In genomic region chr3:22115678-22116077, GRCm38 (mm10) we compare ENCODE assay signal across 20 mouse cellular contexts. TPM values are rescaled to one million over a fixed set of nuclear protein-coding genes. Genes with fewer than 3 reads are reported as not detected.
DNase-seq lines count a peak whose midpoint lies in the region; ATAC-seq lines count a peak whose summit lies in the region.
"Had no signal": no experiment of that assay in that cellular context is flagged by ENCODE, and none has a peak within 500 bp of the region (broad histone marks: within the 10 kb centered on the region; RNA-seq: fewer than 3 reads in every experiment).

No protein-coding gene starts in this region.

- H3K36me3 ChIP-seq in forebrain, embryonic 15.5 days: 0 out of 2 replicates have a peak, but pooled peaks cover 3% of the 10 kb centered on the region
- H3K36me3 ChIP-seq in forebrain, embryonic 10.5 days (replicated peaks): peaks cover 14% of the 10 kb centered on the region
- no peaks in the 10 kb centered on the region for H3K36me3 ChIP-seq in hindbrain, embryonic 16.5 days (ENCODE audit: control insufficient read depth, insufficient read depth, low read length)
- H3K36me3 ChIP-seq in hindbrain, embryonic 13.5 days: no peaks in the 10 kb centered on the region
- no peaks in the 10 kb centered on the region for H3K36me3 ChIP-seq in midbrain, embryonic 13.5 days
- no peaks in the 10 kb centered on the region for H3K36me3 ChIP-seq in midbrain, embryonic 14.5 days (ENCODE audit: control insufficient read depth, insufficient read depth, low read length)
- H3K36me3 ChIP-seq: embryonic facial prominence, embryonic 15.5 days; liver, embryonic 15.5 days; lung, embryonic 15.5 days had no signal

- H3K9ac ChIP-seq in forebrain, embryonic 15.5 days (replicated peaks): no peak overlapping the region
- H3K9ac ChIP-seq in hindbrain, embryonic 16.5 days (ENCODE audit: low read depth, low read length): no peak overlapping the region
- no peak overlapping the region for H3K9ac ChIP-seq in hindbrain, embryonic 13.5 days
- no peak overlapping the region for H3K9ac ChIP-seq in midbrain, embryonic 13.5 days (replicated peaks)
- no peak overlapping the region for H3K9ac ChIP-seq in midbrain, embryonic 14.5 days (replicated peaks; ENCODE audit: low read length)
- H3K9ac ChIP-seq: embryonic facial prominence, embryonic 15.5 days; liver, embryonic 15.5 days; lung, embryonic 15.5 days had no signal

- H3K9me3 ChIP-seq in forebrain, embryonic 15.5 days: no peaks in the 10 kb centered on the region
- peaks cover 11% of the 10 kb centered on the region for H3K9me3 ChIP-seq in forebrain, embryonic 10.5 days
- H3K9me3 ChIP-seq in hindbrain, embryonic 16.5 days (ENCODE audit: control insufficient read depth, low read length): no peaks in the 10 kb centered on the region
- no peaks in the 10 kb centered on the region for H3K9me3 ChIP-seq in hindbrain, embryonic 13.5 days
- H3K9me3 ChIP-seq in midbrain, embryonic 13.5 days: no peaks in the 10 kb centered on the region
- peaks cover 8% of the 10 kb centered on the region; the same call in 1 of the 2 replicates for H3K9me3 ChIP-seq in midbrain, embryonic 14.5 days (ENCODE audit: control insufficient read depth, low read length)
- H3K9me3 ChIP-seq: liver, embryonic 15.5 days had no signal

- H3K27ac ChIP-seq in forebrain, embryonic 15.5 days (replicated peaks): 0 out of 2 replicates have a peak overlapping the region, but pooled peaks have one; percentile 5
- H3K27ac ChIP-seq in forebrain, embryonic 10.5 days: no peak overlapping the region
- no peak overlapping the region for H3K27ac ChIP-seq in hindbrain, embryonic 16.5 days (ENCODE audit: low read depth, low read length)
- no peak overlapping the region for H3K27ac ChIP-seq in hindbrain, embryonic 13.5 days
- H3K27ac ChIP-seq in midbrain, embryonic 13.5 days: no peak overlapping the region
- no peak overlapping the region for H3K27ac ChIP-seq in midbrain, embryonic 14.5 days (replicated peaks; ENCODE audit: low read depth, low read length)
- H3K27ac ChIP-seq: embryonic facial prominence, embryonic 10.5 days; embryonic facial prominence, embryonic 15.5 days; hindbrain, embryonic 10.5 days; liver, embryonic 15.5 days; lung, embryonic 15.5 days; midbrain, embryonic 10.5 days had no signal

- WGBS in forebrain, embryonic 15.5 days: 75% methylated on average over 3 of the region's 3 CpGs
- WGBS in forebrain, embryonic 10.5 days: 91% methylated on average over 3 of the region's 3 CpGs
- 82% methylated on average over 3 of the region's 3 CpGs for WGBS in hindbrain, embryonic 16.5 days
- WGBS in hindbrain, embryonic 13.5 days: 89% methylated on average over 3 of the region's 3 CpGs
- 88% methylated on average over 3 of the region's 3 CpGs for WGBS in midbrain, embryonic 13.5 days
- WGBS in midbrain, embryonic 14.5 days: 87% methylated on average over 3 of the region's 3 CpGs

- H3K4me1 ChIP-seq in forebrain, embryonic 15.5 days: peaks cover 19% of the 10 kb centered on the region
- H3K4me1 ChIP-seq in forebrain, embryonic 10.5 days: peaks cover 4% of the 10 kb centered on the region; the same call in 1 of the 2 replicates
- H3K4me1 ChIP-seq in hindbrain, embryonic 16.5 days (ENCODE audit: control insufficient read depth, insufficient read depth, low read depth, low read length): 0 out of 2 replicates have a peak, but pooled peaks cover 6% of the 10 kb centered on the region
- peaks cover 18% of the 10 kb centered on the region for H3K4me1 ChIP-seq in hindbrain, embryonic 13.5 days (replicated peaks)
- H3K4me1 ChIP-seq in midbrain, embryonic 13.5 days (replicated peaks): peaks cover 11% of the 10 kb centered on the region
- 0 out of 2 replicates have a peak, but pooled peaks cover 8% of the 10 kb centered on the region for H3K4me1 ChIP-seq in midbrain, embryonic 14.5 days (ENCODE audit: control insufficient read depth, insufficient read depth, low read length)

- ATAC-seq in forebrain, embryonic 15.5 days (replicated peaks): peak; percentile 56; the same call in 1 of the 2 replicates
- peak; percentile 24; the same call in 1 of the 2 replicates for ATAC-seq in hindbrain, embryonic 16.5 days
- no peak for ATAC-seq in hindbrain, embryonic 13.5 days (ENCODE audit: low FRiP score)
- peak; percentile 53; the same call in 1 of the 2 replicates for ATAC-seq in midbrain, embryonic 13.5 days
- no peak for ATAC-seq in midbrain, embryonic 14.5 days (ENCODE audit: low FRiP score, low TSS enrichment)
- ATAC-seq: Patski had no signal

- no peaks in the 10 kb centered on the region for H3K27me3 ChIP-seq in forebrain, embryonic 15.5 days
- H3K27me3 ChIP-seq in forebrain, embryonic 10.5 days (ENCODE audit: poor library complexity, severe bottlenecking): no peaks in the 10 kb centered on the region
- H3K27me3 ChIP-seq in hindbrain, embryonic 16.5 days (replicated peaks; ENCODE audit: control insufficient read depth, insufficient read depth, low read length): no peaks in the 10 kb centered on the region
- no peaks in the 10 kb centered on the region for H3K27me3 ChIP-seq in hindbrain, embryonic 13.5 days
- no peaks in the 10 kb centered on the region for H3K27me3 ChIP-seq in midbrain, embryonic 13.5 days
- H3K27me3 ChIP-seq in midbrain, embryonic 14.5 days (ENCODE audit: control insufficient read depth, insufficient read depth, low read length): no peaks in the 10 kb centered on the region
- H3K27me3 ChIP-seq: embryonic facial prominence, embryonic 15.5 days; liver, embryonic 15.5 days; lung, embryonic 15.5 days; Patski had no signal

- no peak for DNase-seq in forebrain, embryonic 10.5 days (ENCODE audit: extremely low spot score, low spot score)
- DNase-seq in midbrain, embryonic 14.5 days: no peak
- DNase-seq in layer of hippocampus, postnatal 14 days (ENCODE audit: low spot score in 2 of 2): no peak
- DNase-seq: adrenal gland, postnatal 10 days; cerebellum, adult 8-10 months; cerebellum, postnatal 25 days; heart, postnatal 14 days; kidney, postnatal 14 days; layer of hippocampus, adult 9-11 months had no signal

- no peak overlapping the region for H3K4me3 ChIP-seq in forebrain, embryonic 15.5 days
- H3K4me3 ChIP-seq in forebrain, embryonic 10.5 days: no peak overlapping the region
- no peak overlapping the region for H3K4me3 ChIP-seq in hindbrain, embryonic 16.5 days (ENCODE audit: low read length)
- H3K4me3 ChIP-seq in hindbrain, embryonic 13.5 days: no peak overlapping the region
- no peak overlapping the region for H3K4me3 ChIP-seq in midbrain, embryonic 13.5 days (replicated peaks)
- H3K4me3 ChIP-seq in midbrain, embryonic 14.5 days (replicated peaks; ENCODE audit: low read depth, low read length): no peak overlapping the region
- H3K4me3 ChIP-seq: embryonic facial prominence, embryonic 10.5 days; embryonic facial prominence, embryonic 15.5 days; hindbrain, embryonic 10.5 days; liver, embryonic 15.5 days; lung, embryonic 15.5 days; midbrain, embryonic 10.5 days had no signal

- H3K4me2 ChIP-seq in forebrain, embryonic 15.5 days (replicated peaks): no peak overlapping the region
- no peak overlapping the region for H3K4me2 ChIP-seq in hindbrain, embryonic 16.5 days (ENCODE audit: low read length)
- H3K4me2 ChIP-seq in hindbrain, embryonic 13.5 days: no peak overlapping the region
- no peak overlapping the region for H3K4me2 ChIP-seq in midbrain, embryonic 13.5 days (replicated peaks)
- H3K4me2 ChIP-seq in midbrain, embryonic 14.5 days (ENCODE audit: low read length): no peak overlapping the region
- H3K4me2 ChIP-seq: embryonic facial prominence, embryonic 15.5 days; liver, embryonic 15.5 days; lung, embryonic 15.5 days had no signal

RNA-seq across cellular contexts. Expression of gene Tbl1xr1, which starts 39.2 kb away (rescaled TPM):
- polyA plus RNA-seq in forebrain, embryonic 15.5 days (2015; fragmentation: Nextera tagmentation; extraction: Ambion mirVana): 20.9 and 23.4 TPM in 2 replicates
- 24.9 and 30.7 TPM in 2 replicates for polyA plus RNA-seq in forebrain, embryonic 10.5 days (2016; fragmentation: Nextera tagmentation; extraction: Ambion mirVana)
- polyA plus RNA-seq in hindbrain, embryonic 16.5 days (2015; fragmentation: Nextera tagmentation; extraction: Ambion mirVana): 10.2 and 13.1 TPM in 2 replicates
- 17.4 and 18.8 TPM in 2 replicates for polyA plus RNA-seq in hindbrain, embryonic 13.5 days (2015; fragmentation: Nextera tagmentation; extraction: Ambion mirVana)
- 18.2 and 20.2 TPM in 2 replicates for polyA plus RNA-seq in midbrain, embryonic 13.5 days (2015; fragmentation: Nextera tagmentation; extraction: Ambion mirVana)
- 25.3 and 26.2 TPM in 2 replicates for polyA plus RNA-seq in midbrain, embryonic 14.5 days (2014; fragmentation: Nextera tagmentation; extraction: Ambion mirVana)
- total RNA-seq in layer of hippocampus, postnatal 14 days (2021): 100 to 1,000 TPM; 127 to 138 TPM

Comparison
In these comparisons a context has a peak if more than half of its experiments do, and no peak if none do; other contexts are left out.
1. ATAC-seq: peak in forebrain, embryonic 15.5 days (single experiment), hindbrain, embryonic 16.5 days (single experiment) and midbrain, embryonic 13.5 days (single experiment); none in hindbrain, embryonic 13.5 days (single experiment) and midbrain, embryonic 14.5 days (single experiment).